Mouse (Mus musculus) neural tube, embryonic 14.5 days (tissue): ENCODE data around the gene Adamts2. TPM values are rescaled to one million over a fixed set of nuclear protein-coding genes. Genes with fewer than 3 reads are reported as not detected.

Source experiments
- ATAC-seq: fragments of 200-750 bp; cut with Nextera tagmentation; 2 replicates; pipeline ENCODE4 v1.8.0; 2017; ENCODE audit warnings: low read depth, mild to moderate bottlenecking, moderate TSS enrichment, moderate library complexity
- H3K27ac ChIP-seq: fragments of 300-500 bp; sonication (generic); 2 replicates; pipeline ENCODE4 v1.5.1; 2014; ENCODE audit warnings: low read depth, mild to moderate bottlenecking, control low read depth, low read length, moderate library complexity, mixed read lengths
- H3K27me3 ChIP-seq: fragments of 300-500 bp; sonication (generic); 2 replicates; pipeline ENCODE4 v1.6.1; 2014; ENCODE audit warnings: low read length; ENCODE audit not compliant: control insufficient read depth, insufficient read depth
- H3K36me3 ChIP-seq: fragments of 300-500 bp; sonication (generic); 2 replicates; pipeline ENCODE4 v1.6.1; 2014; ENCODE audit warnings: low read length, mixed read lengths; ENCODE audit not compliant: control insufficient read depth, insufficient read depth
- H3K4me1 ChIP-seq: fragments of 300-500 bp; sonication (generic); 2 replicates; pipeline ENCODE4 v1.6.1; 2014; ENCODE audit warnings: low read length; ENCODE audit not compliant: control insufficient read depth, insufficient read depth
- H3K4me2 ChIP-seq: fragments of 300-500 bp; sonication (generic); 2 replicates; pipeline ENCODE4 v1.6.1; 2014; ENCODE audit warnings: mild to moderate bottlenecking, low read depth, low read length, control low read depth
- H3K4me3 ChIP-seq: fragments of 300-500 bp; sonication (generic); 2 replicates; pipeline ENCODE4 v1.5.1; 2014; ENCODE audit warnings: low read depth, low read length, control low read depth, mixed read lengths
- H3K9ac ChIP-seq: fragments of 300-500 bp; sonication (generic); replicated peaks from 2 replicates; pipeline ENCODE4 v1.6.1; 2014; ENCODE audit warnings: low read depth, mild to moderate bottlenecking, control low read depth, low read length, mixed read lengths
- H3K9me3 ChIP-seq: fragments of 300-500 bp; sonication (generic); 2 replicates; pipeline ENCODE4 v1.6.1; 2016; ENCODE audit warnings: low read length; ENCODE audit not compliant: control insufficient read depth
- WGBS: fragments of 180-500 bp; shearing (Covaris S2); extraction: QIAGEN DNeasy Blood & Tissue Kit; methylation state at CpG from one replicate; pipeline ENCODE4 v1.1.7; 2014; 5-methylcytosine and 5-hydroxymethylcytosine counted together
- polyA plus RNA-seq: library from polyadenylated mRNA; unstranded; fragments of >200 nt; fragmentation: Nextera tagmentation; extraction: Ambion mirVana; gene quantifications from 2 replicates; pipeline ENCODE4 v1.2.1, GENCODE M21; 2014

The Adamts2 gene
- polyA plus RNA-seq, 1 experiment from 2014 or later, result 2.4 TPM

DNA sequence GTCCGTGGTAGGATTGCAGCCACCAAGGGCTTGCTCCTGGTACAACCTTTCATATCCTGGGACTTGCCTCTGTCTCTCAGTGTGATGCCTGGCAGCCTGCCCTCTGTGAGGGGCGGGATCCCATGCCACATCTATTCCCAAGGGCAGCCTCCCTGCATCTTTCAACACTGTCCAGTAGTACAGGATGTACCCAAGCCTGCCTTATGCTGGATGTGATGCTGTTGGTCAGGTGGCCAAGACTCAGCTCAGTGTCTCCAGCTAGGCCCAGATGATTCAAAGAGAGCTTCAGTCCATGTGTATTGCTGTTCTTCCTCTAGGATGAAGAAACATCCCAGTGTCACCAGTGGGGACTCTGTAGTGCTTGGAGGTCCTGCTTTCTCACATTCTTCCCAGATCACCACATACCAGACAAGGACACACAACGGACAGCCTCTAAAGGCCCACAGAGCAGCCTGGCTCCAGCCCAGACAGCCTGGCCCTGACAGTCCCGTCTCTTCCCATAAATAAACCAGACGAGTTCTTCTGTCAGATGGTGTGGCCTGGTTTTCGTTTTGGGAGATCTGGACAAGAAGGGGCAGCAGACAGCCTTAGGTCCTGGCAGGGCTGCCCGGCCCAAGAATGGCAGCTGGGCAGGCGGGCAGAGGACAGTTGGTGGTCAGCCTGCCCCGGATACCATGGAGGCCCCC lies 52.0 kb downstream of the Adamts2 start:
- Histone ChIP-seq H3K36me3 (no peaks in the 10 kb centered on the region), H3K4me2 (no peak overlapping the region), H3K9ac (no peak overlapping the region), H3K27ac (no peak overlapping the region), H3K9me3 (no peaks in the 10 kb centered on the region), H3K4me1 (no peaks in the 10 kb centered on the region), H3K27me3 (no peaks in the 10 kb centered on the region), H3K4me3 (no peak overlapping the region)
- ATAC-seq, result no peak
- WGBS, result 79% methylated on average over 9 of the region's 9 CpGs

DNA sequence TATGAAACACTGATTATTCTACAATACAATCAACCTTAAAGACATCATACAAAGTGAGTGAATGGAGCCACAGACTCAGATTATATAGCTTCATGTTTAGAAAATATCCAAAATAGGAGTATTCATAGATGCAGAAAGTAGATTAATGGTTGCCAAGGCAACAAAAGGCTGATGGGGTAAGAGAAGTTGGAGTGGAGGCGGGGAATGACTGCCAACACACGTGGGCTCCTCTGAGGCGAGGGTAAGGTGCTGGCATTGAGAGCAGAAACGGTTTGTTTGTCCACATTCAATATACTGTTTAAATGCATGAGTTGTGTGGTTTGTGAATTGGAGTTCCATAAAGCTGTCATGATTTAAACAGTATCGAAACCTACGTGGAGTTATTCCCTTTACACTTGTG lies 56.9 kb downstream of the Adamts2 start:
- Histone ChIP-seq H3K4me2 (no peak overlapping the region), H3K9me3 (no peaks in the 10 kb centered on the region), H3K27ac (no peak overlapping the region), H3K9ac (no peak overlapping the region), H3K4me3 (no peak overlapping the region), H3K4me1 (no peaks in the 10 kb centered on the region), H3K27me3 (no peaks in the 10 kb centered on the region), H3K36me3 (no peaks in the 10 kb centered on the region)
- ATAC-seq, result no peak
- whole genome bisulfite sequencing, result 71% methylated on average over 6 of the region's 6 CpGs

DNA sequence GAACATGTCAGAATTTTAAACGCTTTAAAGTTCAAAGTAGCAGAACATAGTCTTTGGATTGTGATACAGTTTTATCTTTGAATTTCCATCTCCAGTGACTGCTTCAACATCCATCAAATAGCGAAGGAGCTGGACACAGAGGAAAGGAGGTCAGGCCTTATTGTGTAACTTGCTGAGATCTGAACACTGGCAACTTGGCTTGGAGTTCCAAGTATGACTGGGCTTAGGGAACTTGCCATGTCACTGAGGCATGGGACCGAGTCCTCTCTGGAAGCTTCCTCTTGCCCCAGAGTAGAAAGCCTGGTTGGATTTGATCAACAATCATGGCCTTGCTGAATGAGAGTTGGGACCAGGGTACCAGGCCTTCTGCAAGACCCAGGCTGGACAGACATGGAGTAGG lies 60.3 kb downstream of the Adamts2 start:
- Histone ChIP-seq H3K4me2 (no peak overlapping the region), H3K9ac (no peak overlapping the region), H3K27ac (no peak overlapping the region), H3K27me3 (no peaks in the 10 kb centered on the region), H3K36me3 (no peaks in the 10 kb centered on the region), H3K4me3 (no peak overlapping the region), H3K9me3 (no peaks in the 10 kb centered on the region), H3K4me1 (no peaks in the 10 kb centered on the region)
- no peak for ATAC-seq
- 97% methylated on average over 3 of the region's 3 CpGs for WGBS

DNA sequence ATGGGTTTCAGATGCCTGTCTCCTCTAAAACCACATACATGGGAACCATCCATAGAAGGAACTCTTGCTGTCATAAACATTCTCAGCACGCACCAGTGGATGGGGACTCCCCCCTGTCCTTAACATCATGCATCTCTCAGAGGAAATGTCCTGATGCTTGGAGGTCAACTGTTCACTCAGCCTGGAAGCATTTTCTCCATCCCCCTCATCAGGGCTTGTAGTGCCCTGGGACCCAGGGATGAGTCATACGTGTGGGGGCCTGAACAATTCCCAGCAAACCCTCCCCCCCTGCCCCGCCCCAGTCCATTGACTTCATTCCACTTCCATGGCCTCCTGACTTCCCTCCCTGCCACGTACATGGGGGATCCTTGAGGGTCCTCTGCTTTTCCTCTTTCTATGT lies 62.9 kb downstream of the Adamts2 start:
- Histone ChIP-seq H3K27ac (no peak overlapping the region), H3K4me1 (no peaks in the 10 kb centered on the region), H3K4me3 (no peak overlapping the region), H3K9me3 (no peaks in the 10 kb centered on the region), H3K27me3 (no peaks in the 10 kb centered on the region), H3K36me3 (no peaks in the 10 kb centered on the region), H3K9ac (no peak overlapping the region), H3K4me2 (no peak overlapping the region)
- WGBS, result 81% methylated on average over 4 of the region's 4 CpGs
- no peak for ATAC-seq

DNA sequence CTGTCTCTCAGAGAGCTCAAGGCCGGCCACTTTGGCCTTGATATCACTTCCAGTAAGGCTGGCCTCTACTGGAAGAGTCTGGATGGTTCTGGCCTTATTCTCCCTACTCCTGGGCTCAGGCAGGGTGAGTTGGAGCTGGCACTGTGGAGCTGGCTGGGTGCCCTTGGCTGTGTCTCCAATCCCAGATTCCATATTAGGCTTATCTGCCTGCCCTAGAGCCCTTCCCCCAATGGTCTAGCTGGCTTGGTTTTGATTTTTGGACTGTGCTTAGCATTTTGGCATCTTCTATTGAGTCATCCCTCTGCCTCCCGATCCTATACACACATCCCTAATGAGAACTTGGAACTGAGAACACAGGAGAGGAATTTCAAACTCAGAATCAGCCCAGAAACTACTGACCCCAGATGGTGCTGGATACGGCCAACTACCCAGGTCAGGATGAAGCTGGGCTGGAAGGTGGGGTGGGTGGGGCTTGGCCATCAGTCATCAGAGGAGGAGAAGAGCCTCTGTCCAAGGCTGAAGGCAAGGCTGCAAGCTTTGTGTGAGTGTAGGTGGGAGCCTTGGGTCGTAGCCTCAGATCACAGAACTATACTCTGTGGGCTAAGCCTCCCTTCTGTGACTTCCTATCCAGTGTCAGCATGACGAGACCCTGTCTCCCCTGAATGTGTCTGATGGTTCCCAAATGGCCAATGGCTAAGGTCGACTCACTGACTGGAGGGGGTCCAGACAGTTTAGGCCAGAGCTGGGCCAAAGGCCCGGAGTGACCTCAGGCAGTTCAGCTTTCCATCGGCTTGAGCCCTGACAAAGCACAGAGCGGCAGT lies 67.9 kb downstream of the Adamts2 start:
- no peaks in the 10 kb centered on the region for H3K4me1 ChIP-seq
- 85% methylated on average over 9 of the region's 9 CpGs for WGBS
- no peaks in the 10 kb centered on the region for H3K27me3 ChIP-seq
- H3K4me2 ChIP-seq, result no peak overlapping the region
- ATAC-seq, result no peak
- H3K9me3 ChIP-seq, result no peaks in the 10 kb centered on the region
- H3K4me3 ChIP-seq, result no peak overlapping the region
- H3K9ac ChIP-seq, result no peak overlapping the region
- no peak overlapping the region for H3K27ac ChIP-seq
- no peaks in the 10 kb centered on the region for H3K36me3 ChIP-seq

DNA sequence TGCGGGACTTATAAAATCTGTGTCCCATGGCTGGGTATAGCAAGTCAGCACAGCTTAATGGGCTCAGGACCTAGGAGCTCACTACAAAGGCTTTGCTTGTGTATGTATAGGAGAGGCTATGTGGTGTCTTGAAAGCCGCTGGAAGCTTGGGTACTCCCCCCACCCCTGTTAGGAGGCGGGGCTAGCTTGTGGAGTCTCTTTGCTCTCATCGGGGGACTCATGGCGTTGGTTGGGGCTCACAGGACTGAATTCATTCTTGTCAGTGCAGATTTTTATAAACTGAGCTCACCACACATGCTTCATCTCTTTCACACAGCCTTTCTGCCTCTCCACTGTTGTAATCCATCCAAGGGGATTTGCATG lies 68.5 kb downstream of the Adamts2 start:
- H3K9ac ChIP-seq, result no peak overlapping the region
- H3K4me1 ChIP-seq, result no peaks in the 10 kb centered on the region
- H3K9me3 ChIP-seq, result no peaks in the 10 kb centered on the region
- ATAC-seq, result no peak
- no peaks in the 10 kb centered on the region for H3K27me3 ChIP-seq
- H3K36me3 ChIP-seq, result no peaks in the 10 kb centered on the region
- no peak overlapping the region for H3K27ac ChIP-seq
- H3K4me3 ChIP-seq, result no peak overlapping the region
- H3K4me2 ChIP-seq, result no peak overlapping the region
- 79% methylated on average over 5 of the region's 5 CpGs for WGBS

DNA sequence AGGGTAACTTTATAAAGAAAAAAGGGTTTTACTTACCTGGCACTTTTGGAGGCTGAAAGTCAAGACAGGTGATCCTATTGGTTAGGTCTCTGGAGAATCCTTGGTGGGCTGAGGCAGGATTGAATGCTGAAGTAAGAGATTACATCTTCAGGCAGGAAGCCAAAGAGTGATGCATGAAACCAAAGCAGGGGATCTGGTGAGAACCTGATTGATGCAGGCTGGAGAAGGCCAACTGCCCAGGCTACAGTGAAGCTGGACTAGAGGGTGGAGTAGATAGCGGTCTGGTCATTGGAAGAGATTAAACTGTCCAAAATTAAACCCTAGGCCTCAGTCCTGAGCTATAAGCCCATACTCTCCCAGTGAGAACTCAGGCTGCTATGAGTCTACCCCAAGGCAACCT lies 69.0 kb downstream of the Adamts2 start:
- Histone ChIP-seq H3K27ac (no peak overlapping the region), H3K9ac (no peak overlapping the region), H3K36me3 (no peaks in the 10 kb centered on the region), H3K4me2 (no peak overlapping the region), H3K9me3 (no peaks in the 10 kb centered on the region), H3K4me1 (no peaks in the 10 kb centered on the region), H3K4me3 (no peak overlapping the region), H3K27me3 (no peaks in the 10 kb centered on the region)
- ATAC-seq, result no peak
- WGBS, result 100% methylated on average over 1 of the region's 1 CpGs

DNA sequence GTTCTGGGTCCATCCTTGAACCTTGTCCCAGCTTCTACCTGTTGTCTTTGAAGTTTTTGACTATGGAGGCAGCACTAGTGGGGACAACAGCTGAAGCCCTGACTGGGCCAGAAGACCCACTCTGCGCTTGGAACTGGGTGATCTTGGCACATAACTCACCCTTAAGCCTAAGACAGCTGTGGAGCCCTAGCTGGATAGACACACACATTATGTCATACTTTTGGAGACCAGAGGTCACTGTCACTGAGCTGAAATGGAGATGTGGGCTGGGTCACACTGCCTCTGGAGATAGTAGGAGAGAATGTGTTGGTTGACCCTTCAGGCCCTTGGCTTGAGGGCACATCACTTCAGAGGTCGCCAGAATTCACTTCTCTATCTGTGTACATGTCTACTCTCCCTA lies 69.5 kb downstream of the Adamts2 start:
- Histone ChIP-seq H3K9me3 (no peaks in the 10 kb centered on the region), H3K27me3 (no peaks in the 10 kb centered on the region), H3K9ac (no peak overlapping the region), H3K36me3 (no peaks in the 10 kb centered on the region), H3K4me2 (no peak overlapping the region), H3K4me3 (no peak overlapping the region), H3K27ac (no peak overlapping the region), H3K4me1 (no peaks in the 10 kb centered on the region)
- no peak for ATAC-seq
- 81% methylated on average over 2 of the region's 2 CpGs for WGBS

DNA sequence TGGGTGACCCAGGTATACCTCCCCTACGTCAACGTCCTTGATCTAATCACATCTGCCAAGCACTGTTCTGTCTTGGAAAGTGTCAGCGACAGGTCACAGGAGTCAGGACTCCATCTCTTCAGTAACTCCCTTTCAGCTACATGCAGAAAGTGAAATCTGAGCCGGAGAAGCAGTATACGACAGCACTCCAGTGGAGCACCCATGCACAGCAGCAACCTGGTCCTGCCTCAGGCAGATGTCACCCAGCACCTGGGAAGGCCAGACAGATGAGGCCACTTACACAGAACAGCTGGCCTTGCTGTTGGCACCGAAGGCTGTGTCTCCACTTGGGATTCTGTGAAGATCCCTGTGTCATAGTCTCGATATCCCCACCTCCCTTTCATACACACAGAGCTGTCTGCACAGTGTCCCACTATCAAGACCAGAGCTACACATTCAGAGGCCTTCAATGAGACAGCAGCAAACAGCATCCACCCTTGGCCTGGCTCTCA lies 70.0 kb downstream of the Adamts2 start:
- Histone ChIP-seq H3K9ac (no peak overlapping the region), H3K4me2 (no peak overlapping the region), H3K36me3 (no peaks in the 10 kb centered on the region), H3K27me3 (no peaks in the 10 kb centered on the region), H3K27ac (no peak overlapping the region), H3K9me3 (no peaks in the 10 kb centered on the region), H3K4me1 (no peaks in the 10 kb centered on the region), H3K4me3 (no peak overlapping the region)
- WGBS, result 90% methylated on average over 7 of the region's 7 CpGs
- ATAC-seq, result no peak
